Mouse (Mus musculus) spleen, postnatal 36 days (tissue): ENCODE results near the gene Ocrl.

ENCODE experiments used
- DNase-seq, 2 experiments: peaks; one replicate each; pipeline ENCODE4 v3.0.0; 2022; ENCODE audit warnings: low spot score in 2 of 2, mixed read lengths in 1 of 2

Gene Ocrl

DNA sequence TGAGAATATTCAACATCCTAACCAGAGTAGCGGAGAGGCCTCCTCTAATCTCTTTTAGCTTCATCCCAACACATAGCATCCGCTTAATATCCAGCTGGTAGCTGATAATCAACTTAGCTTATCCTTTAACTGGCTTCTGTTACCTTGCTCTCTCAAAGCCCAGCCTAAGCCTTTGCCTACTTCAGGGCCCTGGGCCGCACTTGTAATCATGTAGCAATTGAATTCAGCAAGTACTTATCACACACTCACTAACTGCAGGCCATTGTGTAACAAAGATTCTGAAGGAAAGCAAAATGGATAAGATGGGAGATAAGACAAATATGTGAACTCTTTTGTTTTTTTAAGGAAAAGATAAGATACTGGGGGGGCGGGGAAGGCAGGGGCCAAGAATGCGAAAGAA is 64.9 kb downstream of the Ocrl start:
- no peak for DNase-seq

GRCm38 (mm10) chrX:47985000-47985619 is 72.9 kb downstream of the Ocrl start:
- DNase-seq: peak in 1 of 2 experiments; percentile 22

DNA sequence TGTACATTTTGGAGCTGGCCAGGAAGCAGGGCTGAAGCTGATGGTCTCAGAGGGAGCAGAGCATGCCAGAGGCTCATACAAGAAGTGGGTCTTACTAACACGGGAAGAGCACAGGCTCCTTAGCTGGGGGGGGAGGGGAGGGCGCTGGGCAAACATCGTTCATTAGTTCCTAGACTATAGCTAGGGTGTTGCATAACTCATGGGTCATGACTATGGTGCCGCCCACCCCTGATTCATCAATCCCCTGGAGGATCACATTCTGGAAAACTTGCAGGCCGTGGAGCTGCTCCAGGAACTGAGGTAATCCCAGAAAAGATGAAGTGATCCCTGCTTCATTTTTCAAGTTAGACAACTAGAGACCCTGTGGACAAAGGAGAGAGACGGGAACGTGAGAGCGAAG is 75.8 kb downstream of the Ocrl start:
- DNase-seq: no peak

DNA sequence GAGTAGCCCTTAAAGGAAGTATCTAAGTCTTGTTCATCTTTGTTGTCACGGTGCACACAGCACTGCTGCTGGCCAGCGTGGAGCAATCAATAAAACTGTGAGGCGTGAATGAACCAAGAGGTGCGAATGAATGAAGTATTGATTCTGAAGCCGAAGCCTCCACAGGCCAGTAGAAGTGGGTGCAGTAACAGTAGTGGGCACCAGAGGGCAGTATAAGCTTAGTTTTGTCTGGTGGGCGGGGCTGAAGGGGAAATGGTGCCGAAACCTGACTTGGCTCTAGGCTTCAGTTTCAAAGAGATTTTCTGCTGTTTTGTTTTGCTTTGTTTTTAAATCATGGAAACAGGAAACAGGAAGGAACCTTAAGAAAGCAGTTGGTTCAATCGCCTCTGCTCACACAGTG is 80.4 kb downstream of the Ocrl start:
- peak; percentile 55 to 60 for DNase-seq

GRCm38 (mm10) chrX:47998412-47998811 is 86.2 kb downstream of the Ocrl start:
- DNase-seq: no peak

DNA sequence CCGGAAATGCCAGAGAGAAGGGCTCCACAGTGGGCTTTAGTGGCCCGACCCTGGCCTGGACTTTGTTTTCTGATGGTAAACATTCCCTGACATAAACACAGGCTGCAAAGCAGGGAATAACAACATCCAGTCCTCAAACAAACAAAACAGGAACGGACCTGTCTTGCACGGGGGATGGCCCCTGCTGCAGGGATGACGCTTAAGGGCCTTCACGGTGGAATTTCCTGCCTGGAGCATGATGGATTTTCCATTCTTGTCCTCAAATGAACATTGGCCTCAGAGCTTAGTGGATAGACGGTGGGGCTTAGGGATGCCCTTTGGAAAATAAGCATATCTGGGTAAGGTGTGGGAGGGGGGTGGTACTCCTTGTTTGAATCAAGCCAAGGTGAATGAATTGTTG is 89.0 kb downstream of the Ocrl start:
- no peak for DNase-seq

DNA sequence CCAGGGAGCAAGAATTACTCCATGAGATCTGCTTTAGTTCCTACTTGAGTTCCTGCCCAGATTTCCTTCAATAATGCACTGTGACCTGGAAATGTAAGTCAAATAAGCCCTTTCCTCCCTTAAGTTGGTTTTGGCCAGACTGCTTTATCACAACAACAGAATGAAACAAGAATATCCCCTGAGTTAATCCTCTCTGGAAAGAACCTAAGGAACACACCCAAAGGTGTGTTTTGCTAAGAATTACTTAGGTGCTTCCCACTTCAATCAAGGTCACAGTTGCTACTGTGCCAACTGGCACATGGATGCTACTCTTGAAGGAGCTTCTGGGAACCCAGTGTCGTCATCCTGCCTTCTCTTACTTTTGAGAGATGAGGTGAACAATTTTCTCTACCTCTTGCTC is 92.6 kb downstream of the Ocrl start:
- DNase-seq: no peak

GRCm38 (mm10) chrX:48006062-48006461 is 93.9 kb downstream of the Ocrl start:
- DNase-seq: no peak

GRCm38 (mm10) chrX:48011656-48012055 is 99.5 kb downstream of the Ocrl start:
- no peak for DNase-seq
